Mouse (Mus musculus) liver, postnatal 0 days (tissue): ENCODE results near the gene Rer1. TPM values are rescaled to one million over a fixed set of nuclear protein-coding genes. Genes with fewer than 3 reads are reported as not detected.

Experiments
- ATAC-seq: fragments of 200-750 bp; cut with Nextera tagmentation; 2 replicates; pipeline ENCODE4 v1.8.0; 2017; ENCODE audit warnings: mild to moderate bottlenecking, moderate library complexity
- DNase-seq: peaks from one replicate; pipeline ENCODE4 v3.0.0-alpha.2; 2016
- H3K27ac ChIP-seq: fragments of 300-500 bp; sonication (generic); 2 replicates; pipeline ENCODE4 v1.5.1; 2014; ENCODE audit warnings: antibody characterized with exemption, moderate library complexity, mild to moderate bottlenecking, low read depth
- H3K27me3 ChIP-seq: fragments of 300-500 bp; sonication (generic); 2 replicates; pipeline ENCODE4 v1.6.1; 2014; ENCODE audit warnings: low read length, control low read depth, mixed read lengths; ENCODE audit not compliant: insufficient read depth
- H3K36me3 ChIP-seq: fragments of 300-500 bp; sonication (generic); replicated peaks from 2 replicates; pipeline ENCODE4 v1.6.1; 2014; ENCODE audit warnings: mild to moderate bottlenecking, control low read depth, low read length, moderate library complexity, mixed read lengths; ENCODE audit not compliant: insufficient read depth
- H3K4me1 ChIP-seq: fragments of 300-500 bp; sonication (generic); 2 replicates; pipeline ENCODE4 v1.6.1; 2014; ENCODE audit warnings: antibody characterized with exemption, mild to moderate bottlenecking, control low read depth; ENCODE audit not compliant: insufficient read depth
- H3K4me2 ChIP-seq: fragments of 300-500 bp; sonication (generic); 2 replicates; pipeline ENCODE4 v1.6.1; 2014; ENCODE audit warnings: low read depth, mild to moderate bottlenecking, low read length, moderate library complexity, mixed read lengths
- H3K4me3 ChIP-seq: fragments of 300-500 bp; sonication (generic); 2 replicates; pipeline ENCODE4 v1.5.1; 2014; ENCODE audit warnings: low read depth, low read length
- H3K9ac ChIP-seq: fragments of 300-500 bp; sonication (generic); replicated peaks from 2 replicates; pipeline ENCODE4 v1.6.1; 2014; ENCODE audit warnings: mild to moderate bottlenecking, moderate library complexity
- H3K9me3 ChIP-seq: fragments of 300-500 bp; sonication (generic); 2 replicates; pipeline ENCODE4 v1.6.1; 2016; ENCODE audit warnings: mild to moderate bottlenecking, control low read depth, low read length, mixed read lengths
- CTCF ChIP-seq: sonication (generic); IDR thresholded peaks from 2 replicates; pipeline ENCODE4 v1.5.1; 2016; ENCODE audit warnings: antibody characterized with exemption, low read depth
- EP300 ChIP-seq: IDR thresholded peaks from 2 replicates; pipeline ENCODE4 v1.6.1; 2016; ENCODE audit warnings: antibody characterized with exemption, low read depth, mild to moderate bottlenecking
- WGBS: fragments of 180-500 bp; shearing (Covaris S2); extraction: QIAGEN DNeasy Blood & Tissue Kit; methylation state at CpG from one replicate; pipeline ENCODE4 v1.1.7; 2014; ENCODE audit not compliant: insufficient replicate concordance; 5-methylcytosine and 5-hydroxymethylcytosine counted together
- polyA plus RNA-seq: library from polyadenylated mRNA; unstranded; fragments of >200 nt; fragmentation: Nextera tagmentation; extraction: Ambion mirVana; gene quantifications from 2 replicates; pipeline ENCODE4 v1.2.1, GENCODE M21; 2015

Rer1 gene
- polyA plus RNA-seq, 1 experiment from 2014 or later = 111 TPM

- TF ChIP-seq CTCF (no peak), EP300 (no peak)
- Histone ChIP-seq H3K4me2 (no peak overlapping the region), H3K9ac (no peak overlapping the region), H3K4me1 (peaks cover 43% of the 10 kb centered on the region), H3K27me3 (no peaks in the 10 kb centered on the region), H3K4me3 (no peak overlapping the region), H3K27ac (peak overlapping the region; percentile 69), H3K36me3 (no peaks in the 10 kb centered on the region), H3K9me3 (no peaks in the 10 kb centered on the region)
- DNase-seq (peak; percentile 38), ATAC-seq (peak; percentile 51)
- WGBS = 53% methylated on average over 6 of the region's 6 CpGs
Observed at GRCm38 (mm10) chr4:155117396-155117978, 31.3 kb upstream of the Rer1 start.

- TF ChIP-seq EP300 (no peak), CTCF (no peak)
- DNase-seq (no peak), ATAC-seq (no peak)
- peak overlapping the region; percentile 69 for H3K27ac ChIP-seq
- peaks cover 35% of the 10 kb centered on the region for H3K4me1 ChIP-seq
- WGBS = 26% methylated on average over 4 of the region's 4 CpGs
- no peaks in the 10 kb centered on the region for H3K27me3 ChIP-seq
- H3K9ac ChIP-seq = no peak overlapping the region
- 0 out of 2 replicates have a peak overlapping the region, but pooled peaks have one; percentile 10 for H3K4me3 ChIP-seq
- H3K9me3 ChIP-seq = no peaks in the 10 kb centered on the region
- 0 out of 2 replicates have a peak overlapping the region, but pooled peaks have one; percentile 52 for H3K4me2 ChIP-seq
- H3K36me3 ChIP-seq = no peaks in the 10 kb centered on the region
Observed at GRCm38 (mm10) chr4:155116607-155117006, 30.4 kb upstream of the Rer1 start.

- Histone ChIP-seq H3K27ac (no peak overlapping the region), H3K4me1 (peaks cover 16% of the 10 kb centered on the region), H3K4me2 (no peak overlapping the region), H3K9ac (no peak overlapping the region), H3K9me3 (no peaks in the 10 kb centered on the region), H3K27me3 (no peaks in the 10 kb centered on the region), H3K4me3 (no peak overlapping the region), H3K36me3 (no peaks in the 10 kb centered on the region)
- WGBS = 73% methylated on average over 8 of the region's 8 CpGs
- TF ChIP-seq CTCF = no peak
- no peak for TF ChIP-seq EP300
- ATAC-seq = no peak
- DNase-seq = no peak
Observed at GRCm38 (mm10) chr4:155113766-155114410, 27.7 kb upstream of the Rer1 start.

- Histone ChIP-seq H3K36me3 (no peaks in the 10 kb centered on the region), H3K9ac (no peak overlapping the region), H3K4me1 (no peaks in the 10 kb centered on the region), H3K4me3 (no peak overlapping the region), H3K27ac (no peak overlapping the region), H3K9me3 (no peaks in the 10 kb centered on the region), H3K27me3 (no peaks in the 10 kb centered on the region), H3K4me2 (no peak overlapping the region)
- DNase-seq (no peak), ATAC-seq (no peak)
- no peak for TF ChIP-seq CTCF
- no peak for TF ChIP-seq EP300
- WGBS = 80% methylated on average over 5 of the region's 5 CpGs
Observed at GRCm38 (mm10) chr4:155109471-155109870, 23.3 kb upstream of the Rer1 start.

- no peak for DNase-seq
- Histone ChIP-seq H3K4me3 (no peak overlapping the region), H3K4me1 (no peaks in the 10 kb centered on the region), H3K9ac (no peak overlapping the region), H3K4me2 (no peak overlapping the region), H3K27me3 (no peaks in the 10 kb centered on the region), H3K9me3 (no peaks in the 10 kb centered on the region), H3K36me3 (no peaks in the 10 kb centered on the region), H3K27ac (no peak overlapping the region)
- 65% methylated on average over 4 of the region's 4 CpGs for WGBS
- ATAC-seq = peak; percentile 53
- TF ChIP-seq EP300 (no peak), CTCF (no peak)
Observed at GRCm38 (mm10) chr4:155107886-155108285, 21.7 kb upstream of the Rer1 start.

- ATAC-seq (no peak), DNase-seq (no peak)
- no peak overlapping the region for H3K4me3 ChIP-seq
- no peaks in the 10 kb centered on the region for H3K4me1 ChIP-seq
- WGBS = 64% methylated on average over 4 of the region's 4 CpGs
- no peak overlapping the region for H3K4me2 ChIP-seq
- no peaks in the 10 kb centered on the region for H3K9me3 ChIP-seq
- H3K27ac ChIP-seq = no peak overlapping the region
- H3K27me3 ChIP-seq = no peaks in the 10 kb centered on the region
- no peak overlapping the region for H3K9ac ChIP-seq
- H3K36me3 ChIP-seq = no peaks in the 10 kb centered on the region
- TF ChIP-seq CTCF (no peak), EP300 (no peak)
Observed at GRCm38 (mm10) chr4:155098572-155098971, 12.4 kb upstream of the Rer1 start.
